Mouse (Mus musculus): ENCODE measurements at regions not wholly inside any gene's neighbourhood (a gene's known extent, or its start where the extent isn't known, plus 50 kb on each side); places are given as distances from the start of the nearest gene placed in this dataset.

DNA sequence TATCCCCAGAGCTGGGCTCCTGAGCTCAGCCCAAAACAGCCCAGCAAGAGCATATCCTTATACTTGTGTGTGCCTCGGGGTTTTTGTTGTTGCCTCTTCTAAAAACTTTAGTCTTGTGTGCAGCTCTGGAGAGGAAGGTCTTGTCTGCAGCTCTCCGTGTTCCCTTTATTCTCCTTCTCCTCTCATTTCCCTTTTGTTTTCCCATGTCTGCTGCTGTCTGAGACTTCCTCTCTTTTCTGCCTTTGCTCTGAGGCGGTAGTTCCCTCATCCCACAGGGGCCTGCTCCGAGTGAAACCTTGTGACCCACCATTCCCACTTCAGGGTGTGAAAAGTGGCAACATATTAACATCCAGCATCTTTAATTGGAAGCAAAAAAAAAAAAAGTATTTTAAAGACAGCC is 51.5 kb upstream of the Bach2 start:
- H3K4me3 ChIP-seq (replicated peaks; ENCODE audit: low read length), result no peak overlapping the region
- H3K4me1 ChIP-seq (replicated peaks; ENCODE audit: control insufficient read depth, insufficient read depth, low read length), result no peaks in the 10 kb centered on the region
- 45% methylated on average over 4 of the region's 4 CpGs for WGBS
- no peaks in the 10 kb centered on the region for H3K27me3 ChIP-seq (ENCODE audit: control insufficient read depth, insufficient read depth, low read length)
- no peak overlapping the region for H3K27ac ChIP-seq
- H3K36me3 ChIP-seq (replicated peaks; ENCODE audit: control insufficient read depth, insufficient read depth), result no peaks in the 10 kb centered on the region
- no peak overlapping the region for H3K4me2 ChIP-seq (replicated peaks)
- H3K9me3 ChIP-seq (ENCODE audit: control insufficient read depth, low read length), result no peaks in the 10 kb centered on the region
- H3K9ac ChIP-seq, result no peak overlapping the region
- DNase-seq (ENCODE audit: low spot score), result no peak
- no peak for ATAC-seq (ENCODE audit: low FRiP score)

DNA sequence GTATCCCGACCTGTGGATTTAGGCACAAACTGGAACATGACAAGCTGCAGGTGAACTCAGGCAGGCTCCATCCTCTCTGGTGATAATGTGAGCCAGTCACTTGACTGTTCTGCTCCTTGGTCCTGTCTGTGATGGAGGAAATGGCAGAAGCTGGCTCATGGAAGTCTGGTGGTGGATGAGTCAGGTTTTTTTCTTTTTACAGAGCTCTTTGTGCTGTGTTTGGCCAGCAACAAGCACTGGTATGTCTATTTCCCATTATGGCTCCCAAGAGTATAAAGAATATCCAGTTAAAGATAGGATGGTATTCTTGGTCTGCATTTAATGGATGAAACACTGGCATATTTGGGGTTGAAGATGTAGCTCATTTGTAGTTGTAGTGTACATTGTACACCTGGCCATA is 50.5 kb upstream of the Bach2 start:
- H3K4me3 ChIP-seq (replicated peaks; ENCODE audit: low read length), result no peak overlapping the region
- no peaks in the 10 kb centered on the region for H3K9me3 ChIP-seq (ENCODE audit: control insufficient read depth, low read length)
- H3K9ac ChIP-seq, result no peak overlapping the region
- H3K4me1 ChIP-seq (replicated peaks; ENCODE audit: control insufficient read depth, insufficient read depth, low read length), result no peaks in the 10 kb centered on the region
- no peaks in the 10 kb centered on the region for H3K36me3 ChIP-seq (replicated peaks; ENCODE audit: control insufficient read depth, insufficient read depth)
- no peak for DNase-seq (ENCODE audit: low spot score)
- 89% methylated on average over 1 of the region's 1 CpGs for WGBS
- H3K27me3 ChIP-seq (ENCODE audit: control insufficient read depth, insufficient read depth, low read length), result no peaks in the 10 kb centered on the region
- no peak overlapping the region for H3K4me2 ChIP-seq (replicated peaks)
- H3K27ac ChIP-seq, result no peak overlapping the region
- no peak for ATAC-seq (ENCODE audit: low FRiP score)

GRCm38 (mm10) chr4:32188752-32189415 is 49.7 kb upstream of the Bach2 start:
- H3K4me2 ChIP-seq (replicated peaks), result no peak overlapping the region
- ATAC-seq (ENCODE audit: low FRiP score) (no peak), DNase-seq (ENCODE audit: low spot score) (no peak)
- H3K27me3 ChIP-seq (ENCODE audit: control insufficient read depth, insufficient read depth, low read length), result no peaks in the 10 kb centered on the region
- H3K27ac ChIP-seq, result no peak overlapping the region
- H3K4me3 ChIP-seq (replicated peaks; ENCODE audit: low read length), result no peak overlapping the region
- no peaks in the 10 kb centered on the region for H3K4me1 ChIP-seq (replicated peaks; ENCODE audit: control insufficient read depth, insufficient read depth, low read length)
- H3K9ac ChIP-seq, result no peak overlapping the region
- no peaks in the 10 kb centered on the region for H3K9me3 ChIP-seq (ENCODE audit: control insufficient read depth, low read length)
- 74% methylated on average over 8 of the region's 8 CpGs for WGBS
- H3K36me3 ChIP-seq (replicated peaks; ENCODE audit: control insufficient read depth, insufficient read depth), result no peaks in the 10 kb centered on the region
